Mouse (Mus musculus): ENCODE measurements around the gene Tubb5. TPM values are rescaled to one million over a fixed set of nuclear protein-coding genes. Genes with fewer than 3 reads are reported as not detected.
A peak's percentile ranks its signal among the peaks of the same experiment; 100 is the strongest.

Gene Tubb5
- polyA plus RNA-seq, 1 experiment = 109 TPM

DNA sequence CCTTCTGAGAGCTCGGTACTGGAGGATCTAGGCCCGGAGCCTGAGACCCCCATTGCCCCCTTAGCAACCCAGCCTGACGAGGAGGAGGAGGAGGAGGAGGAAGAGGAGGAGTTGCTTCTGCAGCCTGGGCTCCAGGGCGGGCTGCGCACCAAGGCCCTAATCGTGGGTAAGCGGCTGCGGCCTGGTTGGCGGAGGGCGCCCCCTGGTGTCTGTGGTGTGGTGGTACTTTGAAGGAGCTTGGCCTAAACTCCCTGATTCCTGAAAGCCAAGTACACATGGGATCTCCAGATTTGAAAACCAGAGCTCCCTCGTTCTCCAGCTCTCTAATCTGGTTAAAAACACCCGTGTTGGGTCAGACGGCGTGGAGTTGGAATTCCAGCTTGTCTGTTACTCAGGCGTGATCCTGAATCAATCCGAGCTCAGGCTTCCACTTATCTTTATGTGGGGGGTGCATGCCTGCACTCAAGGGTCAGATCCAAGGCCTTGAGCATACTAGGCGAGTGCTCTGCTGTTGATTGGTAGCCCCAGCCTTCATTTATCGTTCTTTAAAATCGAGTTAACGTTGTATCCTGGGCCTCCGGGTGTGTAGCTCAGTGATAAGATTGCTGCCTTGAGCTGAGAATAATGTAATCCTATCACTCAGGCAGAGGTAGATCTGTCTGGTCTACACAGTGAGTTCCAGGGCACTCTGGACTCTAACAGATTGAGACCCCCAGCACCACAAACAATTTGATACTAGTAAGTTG is 35.8 kb upstream of the Tubb5 start:
- TF ChIP-seq POLR2A (IDR thresholded peaks at IDR 0.05; ENCODE audit: low read depth, low read length) (no peak), CTCF (conservative IDR thresholded peaks at IDR 0.05; ENCODE audit: insufficient read depth, insufficient read length, low read depth, low read length) (peak; percentile 90)
- peak; percentile 89 for DNase-seq
- 27% methylated on average over 21 of the region's 21 CpGs for WGBS
- Histone ChIP-seq H3K27ac (ENCODE audit: insufficient read depth, low read depth, low read length) (no peak overlapping the region), H3K4me1 (ENCODE audit: control insufficient read depth, insufficient read depth, low read length) (no peaks in the 10 kb centered on the region), H3K4me3 (ENCODE audit: insufficient read depth, low read depth, low read length) (no peak overlapping the region), H3K36me3 (ENCODE audit: control insufficient read depth, insufficient read depth, low read length) (no peaks in the 10 kb centered on the region), H3K27me3 (replicated peaks; ENCODE audit: control insufficient read depth, insufficient read depth, low read length) (no peaks in the 10 kb centered on the region)

DNA sequence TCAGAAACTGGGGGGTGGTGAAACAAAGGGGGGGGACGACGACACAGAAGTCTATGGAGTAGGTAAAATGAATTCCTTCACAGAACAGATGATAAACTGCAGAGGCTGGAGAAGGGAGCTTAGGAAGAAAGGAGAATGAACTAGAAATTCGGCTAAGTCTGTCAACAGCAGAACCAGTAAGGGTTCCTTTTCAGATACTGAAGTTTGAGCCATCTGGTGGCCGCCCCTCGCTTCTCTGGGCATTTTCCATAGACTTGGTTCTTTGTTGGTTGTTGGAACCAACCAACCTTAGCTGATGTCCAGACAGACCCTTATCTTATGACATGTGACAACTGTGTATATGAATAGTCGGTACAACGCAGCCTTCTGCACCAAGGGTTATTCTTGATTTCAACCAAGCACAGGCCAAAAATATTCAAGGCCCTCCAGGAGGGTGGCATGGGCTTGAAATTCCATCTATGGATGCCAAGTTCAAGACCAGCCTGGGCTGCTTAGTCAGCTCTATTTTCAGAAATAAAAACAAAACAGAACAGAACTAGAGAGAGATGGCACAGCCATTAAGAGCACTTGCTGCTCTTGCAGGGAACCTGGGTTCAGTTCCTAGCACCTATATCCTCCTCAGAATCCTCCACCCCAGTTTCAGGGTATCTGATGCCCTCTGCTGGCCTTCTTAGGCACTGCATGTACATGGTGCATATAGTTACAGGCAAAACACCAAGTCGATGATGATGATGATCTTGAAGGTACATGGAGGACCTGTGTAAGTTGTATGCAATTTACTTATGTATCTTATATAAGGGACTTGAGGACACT is 33.0 kb upstream of the Tubb5 start:
- H3K36me3 ChIP-seq (ENCODE audit: control insufficient read depth, insufficient read depth, low read length) = no peaks in the 10 kb centered on the region
- 64% methylated on average over 8 of the region's 8 CpGs for WGBS
- no peak for TF ChIP-seq POLR2A (IDR thresholded peaks at IDR 0.05; ENCODE audit: low read depth, low read length)
- TF ChIP-seq CTCF (conservative IDR thresholded peaks at IDR 0.05; ENCODE audit: insufficient read depth, insufficient read length, low read depth, low read length) = peak; percentile 39; the same call in 1 of the 2 replicates
- no peaks in the 10 kb centered on the region for H3K4me1 ChIP-seq (ENCODE audit: control insufficient read depth, insufficient read depth, low read length)
- H3K27me3 ChIP-seq (replicated peaks; ENCODE audit: control insufficient read depth, insufficient read depth, low read length) = no peaks in the 10 kb centered on the region
- H3K4me3 ChIP-seq (ENCODE audit: insufficient read depth, low read depth, low read length) = peak overlapping the region; percentile 58; the same call in 1 of the 2 replicates
- peak overlapping the region; percentile 83; the same call in 1 of the 2 replicates for H3K27ac ChIP-seq (ENCODE audit: insufficient read depth, low read depth, low read length)
- no peak for DNase-seq

DNA sequence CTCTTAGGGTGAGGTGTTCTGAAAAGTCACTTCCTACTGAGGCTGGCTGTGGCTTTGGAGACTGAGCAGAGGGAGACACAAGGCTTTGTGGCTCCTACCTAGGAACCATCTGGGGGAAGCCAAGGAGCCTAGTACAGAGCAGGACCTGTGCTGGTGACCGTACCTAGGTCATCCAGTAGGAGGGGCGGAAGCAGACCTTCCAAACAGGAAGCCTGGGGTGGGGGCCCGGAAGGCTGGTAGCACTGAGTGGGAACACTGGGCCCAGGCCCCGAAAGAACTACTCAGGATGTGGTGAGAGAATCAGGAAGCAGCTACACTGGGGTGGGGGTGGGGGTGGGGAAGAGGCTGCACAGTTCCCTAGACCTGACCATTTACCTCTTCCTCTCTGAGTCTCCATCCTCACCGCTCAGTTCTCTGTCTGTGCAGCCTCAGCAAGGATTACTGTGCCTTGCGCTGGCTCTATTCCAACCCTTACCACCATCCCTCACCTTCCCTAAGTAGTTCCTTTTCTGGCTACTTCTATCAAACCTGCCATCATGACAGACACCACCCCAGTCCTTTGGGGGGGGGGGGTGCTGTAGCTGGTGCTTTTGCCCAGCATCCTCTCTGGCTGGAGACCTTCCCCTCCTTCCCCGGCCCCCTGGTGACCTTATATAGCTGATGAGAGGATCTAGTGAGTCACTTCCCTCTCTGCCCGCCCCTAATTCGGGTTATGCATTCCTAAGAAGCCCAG is 32.2 kb upstream of the Tubb5 start:
- 50% methylated on average over 9 of the region's 9 CpGs for WGBS
- no peak for TF ChIP-seq CTCF (conservative IDR thresholded peaks at IDR 0.05; ENCODE audit: insufficient read depth, insufficient read length, low read depth, low read length)
- TF ChIP-seq POLR2A (IDR thresholded peaks at IDR 0.05; ENCODE audit: low read depth, low read length) = no peak
- Histone ChIP-seq H3K27ac (ENCODE audit: insufficient read depth, low read depth, low read length) (peak overlapping the region; percentile 83), H3K27me3 (replicated peaks; ENCODE audit: control insufficient read depth, insufficient read depth, low read length) (no peaks in the 10 kb centered on the region), H3K4me3 (ENCODE audit: insufficient read depth, low read depth, low read length) (peak overlapping the region; percentile 58), H3K4me1 (ENCODE audit: control insufficient read depth, insufficient read depth, low read length) (no peaks in the 10 kb centered on the region), H3K36me3 (ENCODE audit: control insufficient read depth, insufficient read depth, low read length) (no peaks in the 10 kb centered on the region)
- peak; percentile 81 for DNase-seq

DNA sequence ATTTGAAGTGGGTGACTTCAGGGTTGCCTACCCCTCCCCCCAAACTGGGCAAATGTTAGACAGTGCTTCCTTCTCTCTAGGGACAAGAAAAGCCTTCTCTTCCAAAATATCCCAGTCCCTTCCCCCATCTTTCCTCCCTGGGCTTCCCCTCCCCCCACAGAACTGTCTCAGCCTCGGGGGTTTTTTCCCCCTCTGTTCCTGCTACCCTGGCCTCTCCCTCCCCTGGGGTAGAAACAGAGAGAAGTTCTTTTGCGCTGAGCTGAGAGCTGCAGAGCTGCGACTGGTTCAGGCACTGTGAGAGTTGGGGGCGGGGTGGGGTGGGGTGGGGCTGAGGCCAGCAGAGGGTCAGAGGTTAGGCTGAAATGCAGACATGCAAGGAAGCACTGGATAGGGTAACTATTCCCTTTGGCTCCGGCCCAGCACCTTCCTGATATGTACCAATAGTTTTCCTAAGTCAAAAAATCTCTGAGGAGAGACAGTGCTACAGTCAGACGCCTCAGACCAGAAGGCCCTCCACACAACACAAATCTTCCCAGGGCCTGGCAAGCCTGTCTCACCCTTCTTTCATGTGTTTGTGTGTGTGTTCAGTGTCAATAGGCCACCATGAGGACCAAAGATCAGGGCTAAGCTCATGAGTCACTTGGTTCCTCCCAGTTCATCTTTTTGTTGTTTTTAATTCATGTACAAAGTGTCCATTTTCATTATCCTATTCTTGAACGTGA is 31.4 kb upstream of the Tubb5 start:
- peak overlapping the region; percentile 79 for H3K27ac ChIP-seq (ENCODE audit: insufficient read depth, low read depth, low read length)
- no peaks in the 10 kb centered on the region for H3K36me3 ChIP-seq (ENCODE audit: control insufficient read depth, insufficient read depth, low read length)
- no peaks in the 10 kb centered on the region for H3K27me3 ChIP-seq (replicated peaks; ENCODE audit: control insufficient read depth, insufficient read depth, low read length)
- DNase-seq = peak; percentile 66
- peak overlapping the region; percentile 58 for H3K4me3 ChIP-seq (ENCODE audit: insufficient read depth, low read depth, low read length)
- H3K4me1 ChIP-seq (ENCODE audit: control insufficient read depth, insufficient read depth, low read length) = no peaks in the 10 kb centered on the region; the same call in 1 of the 2 replicates
- TF ChIP-seq CTCF (conservative IDR thresholded peaks at IDR 0.05; ENCODE audit: insufficient read depth, insufficient read length, low read depth, low read length) (no peak), POLR2A (IDR thresholded peaks at IDR 0.05; ENCODE audit: low read depth, low read length) (no peak)
- 17% methylated on average over 7 of the region's 7 CpGs for WGBS

DNA sequence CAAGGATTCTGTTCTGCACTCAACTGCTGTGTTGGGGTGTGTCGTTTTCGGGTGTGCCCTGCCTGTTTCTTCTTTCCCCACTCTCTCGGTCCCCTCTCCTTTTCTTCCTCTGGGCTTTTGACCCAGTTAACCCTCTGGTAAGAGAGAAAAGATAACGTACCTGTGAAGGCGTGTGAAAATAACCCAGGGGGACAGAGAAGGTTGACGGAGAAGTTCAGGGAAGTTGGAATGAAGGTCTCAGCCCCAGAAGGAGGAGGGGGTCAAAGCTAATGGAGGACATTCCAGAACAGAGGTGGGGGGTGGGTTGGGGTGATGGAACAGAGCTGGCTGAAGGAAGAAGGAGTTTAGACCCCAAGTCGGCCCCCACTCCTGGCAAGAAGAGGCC is 30.8 kb upstream of the Tubb5 start:
- Histone ChIP-seq H3K36me3 (ENCODE audit: control insufficient read depth, insufficient read depth, low read length) (no peaks in the 10 kb centered on the region), H3K4me3 (ENCODE audit: insufficient read depth, low read depth, low read length) (peak overlapping the region; percentile 58), H3K27ac (ENCODE audit: insufficient read depth, low read depth, low read length) (peak overlapping the region; percentile 36), H3K4me1 (ENCODE audit: control insufficient read depth, insufficient read depth, low read length) (no peaks in the 10 kb centered on the region; the same call in 1 of the 2 replicates), H3K27me3 (replicated peaks; ENCODE audit: control insufficient read depth, insufficient read depth, low read length) (no peaks in the 10 kb centered on the region)
- DNase-seq = no peak
- 21% methylated on average over 7 of the region's 7 CpGs for WGBS
- TF ChIP-seq POLR2A (IDR thresholded peaks at IDR 0.05; ENCODE audit: low read depth, low read length) (no peak), CTCF (conservative IDR thresholded peaks at IDR 0.05; ENCODE audit: insufficient read depth, insufficient read length, low read depth, low read length) (no peak)

DNA sequence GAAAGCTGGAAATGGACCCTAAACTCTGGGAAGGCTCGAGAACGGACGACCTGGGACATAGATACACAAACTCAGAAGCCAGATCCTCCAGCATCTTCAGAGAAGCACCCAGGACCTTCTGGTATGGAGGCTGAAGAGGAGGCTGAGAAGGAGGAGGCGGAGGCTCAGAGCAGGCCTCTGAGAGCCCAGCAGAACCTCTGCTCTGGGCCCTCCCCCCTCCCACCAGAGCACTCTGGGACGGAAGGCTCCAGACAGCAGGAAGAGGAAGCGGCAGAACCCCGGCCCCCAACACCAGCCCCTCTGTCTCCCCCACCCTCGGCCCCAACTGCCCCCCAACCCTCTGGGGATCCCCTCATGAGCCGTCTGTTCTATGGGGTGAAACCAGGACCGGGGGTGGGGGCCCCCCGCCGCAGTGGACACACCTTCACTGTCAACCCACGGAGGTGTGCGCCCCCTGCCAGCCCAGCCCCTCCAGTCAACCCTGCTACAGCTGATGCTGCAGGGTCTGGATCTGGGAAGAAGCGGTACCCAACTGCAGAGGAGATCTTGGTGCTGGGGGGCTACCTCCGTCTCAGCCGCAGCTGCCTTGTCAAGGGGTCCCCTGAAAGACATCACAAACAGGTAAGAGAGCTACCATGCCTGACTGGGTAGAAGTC is 30.2 kb upstream of the Tubb5 start:
- Histone ChIP-seq H3K4me1 (ENCODE audit: control insufficient read depth, insufficient read depth, low read length) (no peaks in the 10 kb centered on the region; the same call in 1 of the 2 replicates), H3K36me3 (ENCODE audit: control insufficient read depth, insufficient read depth, low read length) (no peaks in the 10 kb centered on the region), H3K27ac (ENCODE audit: insufficient read depth, low read depth, low read length) (peak overlapping the region; percentile 36), H3K4me3 (ENCODE audit: insufficient read depth, low read depth, low read length) (peak overlapping the region; percentile 58), H3K27me3 (replicated peaks; ENCODE audit: control insufficient read depth, insufficient read depth, low read length) (no peaks in the 10 kb centered on the region)
- 34% methylated on average over 16 of the region's 17 CpGs for WGBS
- TF ChIP-seq CTCF (conservative IDR thresholded peaks at IDR 0.05; ENCODE audit: insufficient read depth, insufficient read length, low read depth, low read length) = no peak
- TF ChIP-seq POLR2A (IDR thresholded peaks at IDR 0.05; ENCODE audit: low read depth, low read length) = no peak
- peak; percentile 49 for DNase-seq
